Mouse (Mus musculus): ENCODE measurements around the gene Daam2.

- TF ChIP-seq POLR2A (IDR thresholded peaks at IDR 0.05; ENCODE audit: borderline replicate concordance, insufficient read depth, low read length) (peak; percentile 68; the same call in 1 of the 2 replicates), CTCF (IDR thresholded peaks at IDR 0.05; ENCODE audit: borderline replicate concordance, insufficient read depth, low read depth, low read length) (no peak)
Measured at GRCm38 (mm10) chr17:49428239-49428688, 135.9 kb downstream of the Daam2 start, which contains the start of gene Mocs1.

Measured in cerebellum, adult 2 months (tissue).